Mouse (Mus musculus): ENCODE measurements around the gene Gm5934.
"Not testable (repeated sequence)": the region's sequence is repeated elsewhere in the genome, so short reads cannot be mapped to it uniquely, and the experiment has no call there.

Gm5934 gene

GRCm38 (mm10) chrX:24500660-24501059 is at the start of gene Gm5934:
Gm5934 (minus strand) TSS chrX:24500760.
- DNase-seq (ENCODE audit: low spot score in 2 of 2) = not testable (repeated sequence)
